Mouse (Mus musculus): Measurements from ENCODE around the gene Noxred1. TPM values are rescaled to one million over a fixed set of nuclear protein-coding genes. Genes with fewer than 3 reads are reported as not detected.

The Noxred1 gene
- polyA plus RNA-seq (2012; ENCODE audit: low replicate concordance), result not detected in 2 replicates

DNA sequence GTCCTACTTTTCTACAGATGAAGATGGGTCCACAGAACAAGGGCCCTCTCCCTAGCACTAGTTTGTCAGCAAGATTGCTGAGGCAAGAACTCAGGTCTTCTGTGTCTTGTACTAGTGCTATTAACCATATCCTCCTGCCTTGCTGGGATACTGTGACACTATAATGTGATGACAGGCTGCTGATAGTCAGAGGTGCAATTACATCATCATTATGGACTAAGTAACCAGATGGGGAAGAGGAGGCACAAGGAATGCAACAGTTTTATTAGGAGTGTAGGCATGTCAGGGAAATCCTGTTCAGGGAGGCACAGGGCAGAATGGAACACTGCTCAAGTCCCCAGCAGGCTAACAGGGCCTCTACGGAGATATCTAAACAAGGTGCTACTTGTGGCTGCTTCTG lies at the start of gene Noxred1:
Gene Noxred1, minus strand, starts transcription at position 101 of the 400 bp plus-strand sequence.

GRCm38 (mm10) chr12:87266108-87266826 lies 27.7 kb upstream of the Noxred1 start, which contains the start of the genes Vipas39 and Ahsa1:
Vipas39 (minus strand) TSS chr12:87266256.
Ahsa1 (plus strand) TSS chr12:87266479.

GRCm38 (mm10) chr12:87199973-87200586 lies 38.5 kb downstream of the Noxred1 start, which contains the start of gene Tmed8:
Tmed8 (minus strand) TSS chr12:87200454.

DNA sequence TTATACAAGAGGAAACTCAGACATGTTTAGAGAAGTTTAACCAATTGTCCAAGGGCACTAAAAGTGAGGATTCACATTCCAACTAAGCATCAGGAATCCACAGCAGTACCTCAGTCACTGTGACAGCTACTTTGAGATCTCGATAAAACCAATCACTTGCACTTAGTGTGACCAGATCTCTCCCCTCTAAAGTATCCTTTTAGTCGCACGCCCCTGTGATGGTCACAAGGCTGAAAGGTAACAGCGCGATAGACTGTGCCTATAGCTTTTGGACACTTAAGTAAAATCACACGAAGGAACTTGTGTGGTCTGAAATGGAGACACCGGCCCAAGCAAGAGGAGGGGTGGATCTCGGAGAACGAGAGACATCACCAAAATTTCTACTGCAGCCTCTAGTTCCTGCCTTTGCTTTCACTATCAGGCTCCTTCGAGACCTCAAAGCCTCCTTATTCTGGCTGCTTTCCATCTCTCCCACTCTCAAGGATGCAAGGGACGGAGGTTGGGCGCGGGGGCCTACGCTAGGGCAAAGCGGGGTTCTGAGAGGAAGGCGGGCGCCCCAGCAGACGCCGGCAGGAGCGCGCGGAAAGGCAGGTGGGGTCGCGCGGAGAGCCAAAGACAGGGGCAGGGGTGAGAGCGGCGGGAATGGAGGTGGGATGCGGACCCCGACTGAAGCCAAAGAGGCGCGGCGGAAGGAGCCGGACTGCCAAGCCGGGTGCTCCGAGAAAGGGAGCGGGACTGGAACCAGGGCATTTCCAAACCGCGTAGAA lies 39.1 kb downstream of the Noxred1 start, which contains the start of gene Samd15:
Gene Samd15, plus strand, starts transcription at position 518 of the 767 bp plus-strand sequence.

Other genes starting within 250 kb of the Noxred1 start
- gene Zdhhc22, start 248.3 kb downstream of the Noxred1 start, polyA plus RNA-seq (2012; ENCODE audit: low replicate concordance), result not detected in 2 replicates
- gene Tmem63c, start 217.4 kb downstream of the Noxred1 start, polyA plus RNA-seq (2012; ENCODE audit: low replicate concordance), result 0.10 TPM in 1 of 2 replicates, not detected in the other
- 0.15 TPM in 1 of 2 replicates, not detected in the other for gene Ngb, start 136.2 kb downstream of the Noxred1 start, polyA plus RNA-seq (2012; ENCODE audit: low replicate concordance)
- 3.1 and 5.9 TPM in 2 replicates for gene Gstz1, start 91.6 kb downstream of the Noxred1 start, polyA plus RNA-seq (2012; ENCODE audit: low replicate concordance)
- gene Pomt2, start 90.8 kb downstream of the Noxred1 start, polyA plus RNA-seq (2012; ENCODE audit: low replicate concordance), result 3.3 and 6.6 TPM in 2 replicates
- not detected in 2 replicates for gene Samd15, start 39.0 kb downstream of the Noxred1 start, polyA plus RNA-seq (2012; ENCODE audit: low replicate concordance)
- gene Tmed8, start 38.3 kb downstream of the Noxred1 start, polyA plus RNA-seq (2012; ENCODE audit: low replicate concordance), result 1.0 and 1.5 TPM in 2 replicates
- gene Vipas39, start 27.5 kb upstream of the Noxred1 start, polyA plus RNA-seq (2012; ENCODE audit: low replicate concordance), result 0.61 and 0.76 TPM in 2 replicates
- 65.5 and 69.7 TPM in 2 replicates for gene Ahsa1, start 27.7 kb upstream of the Noxred1 start, polyA plus RNA-seq (2012; ENCODE audit: low replicate concordance)
- gene Ism2, start 61.0 kb upstream of the Noxred1 start, polyA plus RNA-seq (2012; ENCODE audit: low replicate concordance), result not detected in 2 replicates
- gene Sptlc2, start 149.6 kb upstream of the Noxred1 start, polyA plus RNA-seq (2012; ENCODE audit: low replicate concordance), result 13.0 and 15.6 TPM in 2 replicates
- gene Slirp, start 205.2 kb upstream of the Noxred1 start, polyA plus RNA-seq (2012; ENCODE audit: low replicate concordance), result 0.73 TPM in 1 of 2 replicates, not detected in the other
- gene Alkbh1, start 205.3 kb upstream of the Noxred1 start, polyA plus RNA-seq (2012; ENCODE audit: low replicate concordance), result 43.7 and 55.6 TPM in 2 replicates
- gene Snw1, start 233.5 kb upstream of the Noxred1 start, polyA plus RNA-seq (2012; ENCODE audit: low replicate concordance), result 2.6 and 14.1 TPM in 2 replicates

Data from leukemia stem cell, adult 10-12 weeks (primary cell).